Mouse (Mus musculus) retina, adult 2 months (tissue): Measurements from ENCODE around the gene Cggbp1.
"Not testable (repeated sequence)": the region's sequence is repeated elsewhere in the genome, so short reads cannot be mapped to it uniquely, and the experiment has no call there.

ENCODE experiments used
- DNase-seq: peaks from one replicate; pipeline ENCODE4 v3.0.0-alpha.2; 2012; ENCODE audit warnings: low read depth, low spot score

Cggbp1 gene

GRCm38 (mm10) chr16:64851563-64852362 is at the start of gene Cggbp1, which contains the start of gene Zfp654:
Gene Cggbp1 (plus strand): TSS chr16:64851996.
Gene Zfp654 (minus strand): TSS chr16:64851652.
- peak; percentile 99 for DNase-seq

GRCm38 (mm10) chr16:64803041-64803440 is 48.8 kb upstream of the Cggbp1 start:
- DNase-seq = no peak

GRCm38 (mm10) chr16:64817094-64817765 is 34.6 kb upstream of the Cggbp1 start:
- no peak for DNase-seq

DNA sequence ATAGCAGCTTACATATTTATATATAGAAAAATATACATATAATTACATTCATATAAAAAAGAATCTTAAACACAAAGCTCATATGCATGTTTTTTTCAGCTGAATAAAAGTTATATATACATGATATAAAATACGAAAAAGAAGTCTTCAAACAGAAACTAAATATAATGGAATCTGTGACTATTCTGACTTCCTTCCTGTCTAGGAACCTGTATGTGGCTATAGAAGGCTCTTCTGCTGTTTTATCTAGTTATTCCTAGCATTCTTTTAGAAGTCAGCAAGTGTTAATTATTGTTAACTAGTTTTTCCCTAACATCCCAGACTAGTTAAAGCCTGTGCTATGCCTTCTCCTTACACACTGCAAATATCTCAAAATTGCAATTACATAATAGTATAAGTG is 27.9 kb upstream of the Cggbp1 start:
- no peak for DNase-seq

- no peak for DNase-seq
Measured at GRCm38 (mm10) chr16:64824474-64824873, 27.3 kb upstream of the Cggbp1 start.

DNA sequence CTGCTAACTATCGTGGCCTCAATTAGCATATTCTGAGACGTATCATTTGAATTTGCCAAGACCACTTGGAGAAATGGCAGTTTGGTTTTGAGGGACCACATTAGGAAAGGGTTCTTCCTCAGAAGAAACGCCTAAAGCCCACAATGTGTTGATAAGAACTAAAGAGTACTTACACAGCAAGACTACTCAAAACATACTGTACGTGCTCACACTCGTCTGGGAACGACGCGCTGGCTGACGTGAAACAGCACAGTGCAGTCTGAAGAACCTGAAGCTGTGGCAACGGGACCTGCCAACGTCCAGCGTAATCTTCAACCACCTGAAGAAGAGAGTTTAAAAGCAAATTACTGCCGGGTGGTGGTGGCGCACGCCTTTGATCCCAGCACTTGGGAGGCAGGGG is 21.5 kb upstream of the Cggbp1 start:
- no peak for DNase-seq

DNA sequence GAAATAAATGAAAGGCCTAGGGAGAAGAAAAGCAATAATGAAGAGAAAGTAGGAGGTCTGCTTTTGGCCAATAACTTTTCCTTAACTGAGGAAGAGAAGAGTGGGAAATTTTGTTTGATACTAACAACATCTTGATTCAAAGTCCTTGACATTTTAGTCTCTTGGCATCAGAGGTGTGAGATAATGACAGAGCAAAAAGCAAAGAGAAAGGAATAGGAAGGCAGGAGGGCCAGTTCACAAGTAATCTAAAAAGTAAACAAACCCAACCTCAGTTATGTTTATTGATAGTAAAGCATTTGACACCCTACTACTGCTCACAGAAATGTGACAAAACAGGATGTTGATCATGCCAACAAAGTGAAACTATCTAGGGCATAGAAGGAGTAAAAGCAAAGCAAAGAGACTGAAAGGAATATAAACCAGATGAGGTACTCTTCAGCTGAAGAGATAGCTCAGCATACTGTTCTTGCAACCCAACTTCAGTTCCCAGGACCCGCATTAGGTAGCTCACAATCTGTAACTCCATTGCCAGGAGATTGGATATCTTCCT is 15.7 kb upstream of the Cggbp1 start:
- no peak for DNase-seq

- DNase-seq = no peak
Measured at GRCm38 (mm10) chr16:64836709-64837108, 15.1 kb upstream of the Cggbp1 start.

DNA sequence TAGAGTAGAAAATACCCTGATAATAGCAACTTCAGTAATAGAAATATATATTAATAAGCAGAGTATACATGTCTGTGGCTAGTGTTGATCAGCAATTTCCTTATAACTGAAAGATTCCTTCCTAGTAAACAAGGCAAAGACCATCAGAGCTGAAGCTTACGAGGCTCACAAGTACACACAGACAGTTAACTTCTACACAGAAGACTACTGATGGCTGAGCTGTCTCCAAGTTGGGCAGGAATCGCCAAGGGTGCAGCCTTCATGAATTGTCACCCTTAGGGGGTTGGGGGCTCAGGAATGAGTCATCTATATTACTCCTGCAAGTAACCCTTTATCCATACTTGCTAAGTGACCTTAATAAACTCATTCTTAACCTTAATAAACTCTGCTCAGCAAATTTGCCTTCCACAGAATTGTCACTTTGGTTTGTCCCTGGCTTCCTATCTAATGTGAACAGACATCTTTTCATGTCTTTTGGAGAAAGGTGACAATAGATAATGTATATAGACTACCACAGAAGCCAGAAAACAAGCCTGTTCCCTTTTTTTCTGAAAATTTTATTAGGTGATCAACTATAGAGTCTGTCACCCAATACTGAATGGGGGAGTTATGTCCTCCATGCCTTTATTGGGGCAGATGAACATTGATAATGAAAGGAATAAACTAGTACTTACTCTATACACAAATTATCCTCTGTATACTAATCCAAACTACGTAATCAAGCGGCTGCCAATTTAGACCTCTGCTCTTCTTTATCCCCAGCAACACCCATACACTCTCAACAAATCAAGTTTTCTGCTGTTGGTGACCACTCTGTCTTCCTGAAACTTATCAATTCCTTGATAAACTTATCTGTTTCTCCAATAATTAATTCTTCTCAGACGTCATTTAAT is 10.1 kb upstream of the Cggbp1 start:
- no peak for DNase-seq

- DNase-seq = no peak
Measured at GRCm38 (mm10) chr16:64842374-64842729, 9.4 kb upstream of the Cggbp1 start.

- DNase-seq = no peak
Measured at GRCm38 (mm10) chr16:64845947-64846346, 5.8 kb upstream of the Cggbp1 start.

DNA sequence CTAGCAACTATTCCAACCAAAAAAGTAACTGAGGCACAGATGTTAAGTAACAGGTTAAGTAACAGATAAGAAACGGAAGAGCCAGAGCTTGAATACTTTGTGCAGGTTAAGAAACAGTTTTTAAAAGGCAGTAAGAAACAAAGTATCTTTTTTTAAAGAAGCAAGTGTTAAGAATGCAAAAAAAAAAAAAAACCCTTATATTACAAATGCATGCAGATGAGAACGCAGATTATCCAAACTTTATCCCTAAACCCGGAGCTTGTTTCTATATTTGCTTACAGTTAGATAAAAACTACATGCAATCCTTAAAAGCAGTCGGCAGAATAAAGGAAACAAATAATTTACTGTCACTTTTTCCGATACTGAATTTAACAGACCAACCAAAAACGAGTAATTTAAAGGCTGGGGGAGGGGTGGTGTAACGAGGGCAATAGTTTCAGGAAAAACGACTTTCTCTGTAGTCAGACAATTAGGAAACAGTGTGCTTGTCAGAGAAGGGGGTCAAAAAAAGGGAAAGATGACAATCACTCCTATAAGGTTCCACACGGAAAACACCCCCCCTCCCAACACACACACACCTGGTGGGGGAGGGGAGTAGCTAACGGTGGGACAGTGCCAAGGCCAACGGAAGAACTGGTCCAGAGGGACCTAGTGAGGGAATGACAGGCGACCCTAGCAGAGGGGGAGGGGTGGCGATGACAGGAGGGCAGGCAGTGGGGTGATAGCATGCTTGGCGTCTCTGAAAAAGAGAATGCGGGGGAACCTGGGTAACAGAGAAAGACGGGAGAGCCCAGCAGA is 1.3 kb upstream of the Cggbp1 start:
- no peak for DNase-seq

DNA sequence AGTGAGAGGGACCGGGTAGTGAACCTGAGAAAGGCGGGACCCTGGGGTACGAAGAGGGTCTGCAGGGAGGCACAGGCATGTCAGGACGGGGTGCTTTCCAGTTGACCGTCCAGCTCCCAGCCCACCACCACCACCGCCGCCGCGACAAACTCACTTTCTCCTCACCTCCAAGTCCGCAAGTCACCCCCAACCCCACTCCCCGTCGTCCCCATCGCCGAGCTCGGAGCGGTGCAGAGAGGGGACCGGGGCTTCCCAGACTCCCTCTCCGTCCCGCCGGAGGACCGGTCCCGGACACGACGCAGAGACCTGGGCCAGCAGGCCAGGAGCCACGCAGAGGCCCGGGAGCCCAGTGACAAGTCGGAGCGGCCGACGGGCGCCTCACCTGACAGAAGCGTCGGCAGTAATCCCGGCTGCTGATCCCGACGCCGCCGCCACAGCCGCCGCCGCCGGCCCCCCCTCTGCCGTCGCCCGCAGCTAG is 672 bp upstream of the Cggbp1 start:
- no peak for DNase-seq

- no peak for DNase-seq
Measured at GRCm38 (mm10) chr16:64852441-64852871, 660 bp downstream of the Cggbp1 start.

DNA sequence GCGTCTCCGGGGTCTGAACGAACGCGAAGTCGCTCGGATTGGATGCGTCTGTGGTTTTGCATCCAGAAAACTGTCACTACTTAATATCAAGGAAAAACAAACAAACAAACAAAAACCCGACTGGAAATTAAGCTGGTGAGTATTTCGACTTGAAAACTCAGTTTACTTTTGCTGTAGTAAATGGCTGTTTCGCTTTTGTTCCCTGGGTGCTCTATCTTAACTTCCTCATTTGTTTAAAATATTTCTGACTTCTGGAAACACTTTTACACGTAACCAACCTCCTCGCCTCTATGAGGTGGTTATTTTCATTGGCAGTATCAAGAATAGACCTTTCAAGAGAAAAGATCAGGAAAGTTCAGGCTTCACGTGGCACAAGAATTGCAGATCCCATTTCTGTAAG is 1.1 kb downstream of the Cggbp1 start:
- DNase-seq = no peak

- no peak for DNase-seq
Measured at GRCm38 (mm10) chr16:64856946-64857345, 5.2 kb downstream of the Cggbp1 start.

- not testable (repeated sequence) for DNase-seq
Measured at GRCm38 (mm10) chr16:64865841-64866240, 14.0 kb downstream of the Cggbp1 start.

DNA sequence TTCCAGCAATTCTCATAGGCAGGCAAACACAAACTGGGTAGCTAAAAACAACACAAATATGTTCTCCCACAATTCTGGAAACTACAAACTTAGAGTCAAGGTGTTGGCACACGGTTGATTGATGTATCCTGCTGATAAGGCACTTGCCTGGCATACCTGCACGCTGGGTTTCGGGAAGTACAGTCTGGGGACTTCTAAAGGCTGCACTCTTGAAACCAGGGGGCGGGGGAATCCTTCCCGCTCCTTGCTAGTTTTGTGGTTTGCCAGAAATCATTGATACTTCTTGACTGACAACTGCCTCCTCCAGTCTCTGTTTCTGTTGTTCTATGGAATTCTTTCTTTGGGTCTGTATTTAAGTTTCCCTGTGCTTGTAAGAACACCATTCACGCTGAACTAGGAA is 16.8 kb downstream of the Cggbp1 start:
- DNase-seq = no peak

DNA sequence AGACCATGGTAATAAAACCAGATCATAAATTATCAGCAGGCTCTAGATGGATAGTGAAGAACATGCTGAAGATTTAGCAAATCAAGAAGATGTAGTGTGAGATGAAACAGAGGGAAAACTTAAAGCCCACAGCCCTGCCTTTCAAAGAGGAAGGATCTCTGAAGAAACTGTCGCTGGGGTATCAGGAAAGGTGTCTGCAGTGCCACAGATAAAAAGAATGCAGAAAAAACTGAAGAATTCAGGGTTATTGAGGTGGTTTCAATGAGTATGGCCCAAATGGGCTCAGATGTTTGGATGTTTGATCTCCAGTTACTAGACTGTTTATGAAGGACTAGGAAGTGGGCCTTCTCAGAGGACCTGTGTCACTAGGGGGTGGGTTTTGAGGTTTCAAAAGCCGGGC is 17.8 kb downstream of the Cggbp1 start:
- no peak for DNase-seq

GRCm38 (mm10) chr16:64872296-64872695 is 20.5 kb downstream of the Cggbp1 start:
- DNase-seq = no peak

- no peak for DNase-seq
Measured at GRCm38 (mm10) chr16:64872841-64873240, 21.0 kb downstream of the Cggbp1 start.
